ENCODE assay signal across 9 mouse cellular contexts in the genomic region with DNA sequence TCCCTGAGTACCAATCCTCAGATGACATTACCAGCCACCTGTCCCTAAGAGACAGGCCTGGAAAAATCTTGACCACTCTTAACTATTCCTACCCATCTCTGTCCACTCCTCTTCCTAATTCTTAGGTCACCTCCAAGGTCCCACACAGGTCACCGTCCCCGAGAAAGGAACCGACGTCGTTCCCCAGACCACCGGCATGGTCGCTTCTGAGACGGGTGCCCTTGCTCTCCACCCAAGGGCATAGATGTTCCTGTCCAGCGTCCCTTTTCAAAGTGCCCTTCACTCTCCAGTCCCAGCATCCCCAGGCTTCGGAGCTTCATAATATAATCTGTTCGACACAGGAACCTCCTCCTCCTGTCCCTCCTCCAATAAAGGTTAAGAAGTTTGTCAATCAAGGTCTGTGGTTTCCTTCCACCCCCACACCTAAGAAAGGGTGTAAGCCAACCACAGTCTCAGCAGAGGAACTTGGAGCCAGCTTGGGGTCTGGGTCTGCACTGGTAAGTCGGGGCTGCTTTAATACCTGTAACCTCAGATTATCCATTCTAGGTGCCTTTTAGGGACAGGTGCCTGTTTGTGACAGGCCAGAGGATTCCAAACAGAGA. TPM values are rescaled to one million over a fixed set of nuclear protein-coding genes. Genes with fewer than 3 reads are reported as not detected.
A peak's percentile ranks its signal among the peaks of the same experiment; 100 is the strongest.
DNase-seq lines count a peak whose midpoint lies in the region; ATAC-seq lines count a peak whose summit lies in the region.
"Had no signal": no experiment of that assay in that cellular context is flagged by ENCODE, and none has a peak within 500 bp of the region (broad histone marks: within the 10 kb centered on the region; RNA-seq: fewer than 3 reads in every experiment).

Gene Igflr1 (plus strand): TSS at position 458 of the 602 bp plus-strand sequence.

- H3K9ac ChIP-seq in hindbrain, embryonic 11.5 days (ENCODE audit: low read depth, low read length), result no peak within 1 kb of the TSS
- no peak within 1 kb of the TSS for H3K9ac ChIP-seq in limb, embryonic 15.5 days

- no peak for ATAC-seq in hindbrain, embryonic 11.5 days (ENCODE audit: low FRiP score)
- ATAC-seq in limb, embryonic 15.5 days (ENCODE audit: insufficient number of reproducible peaks, low FRiP score, low TSS enrichment, low read depth), result no peak

- H3K4me3 ChIP-seq in hindbrain, embryonic 10.5 days, result peak within 1 kb of the TSS; percentile 80
- H3K4me3 ChIP-seq in hindbrain, embryonic 11.5 days (ENCODE audit: low read depth, low read length), result no peak within 1 kb of the TSS
- H3K4me3 ChIP-seq in embryonic facial prominence, embryonic 10.5 days, result peak within 1 kb of the TSS; percentile 84
- H3K4me3 ChIP-seq in limb, embryonic 15.5 days, result peak within 1 kb of the TSS; percentile 68; the same call in 1 of the 2 replicates

- no peak for DNase-seq in hindbrain, embryonic 10.5 days (ENCODE audit: low spot score)
- no peak for DNase-seq in hindbrain, embryonic 11.5 days (ENCODE audit: low spot score)
- DNase-seq in CD4-positive, CD25-positive, alpha-beta regulatory T cell, adult 2 months (ENCODE audit: low read depth, low spot score), result peak; percentile 70
- DNase-seq in embryonic facial prominence, embryonic 10.5 days (ENCODE audit: low spot score), result no peak
- DNase-seq in urinary bladder, postnatal 36 days (ENCODE audit: low spot score in 2 of 2), result no peak
- no peak for DNase-seq in natural killer cell, adult 2 months (ENCODE audit: low spot score in 2 of 2)
- no peak for DNase-seq in gastrocnemius, postnatal 10 days
- DNase-seq: kidney, adult 11 months had no signal

- H3K27ac ChIP-seq in hindbrain, embryonic 10.5 days, result no peak within 1 kb of the TSS
- no peak within 1 kb of the TSS for H3K27ac ChIP-seq in hindbrain, embryonic 11.5 days (ENCODE audit: low read depth, low read length)
- no peak within 1 kb of the TSS for H3K27ac ChIP-seq in embryonic facial prominence, embryonic 10.5 days (replicated peaks)
- no peak within 1 kb of the TSS for H3K27ac ChIP-seq in limb, embryonic 15.5 days

- no peaks in the 10 kb centered on the region for H3K9me3 ChIP-seq in hindbrain, embryonic 10.5 days
- no peaks in the 10 kb centered on the region for H3K9me3 ChIP-seq in hindbrain, embryonic 11.5 days (ENCODE audit: control insufficient read depth, low read length)
- H3K9me3 ChIP-seq in embryonic facial prominence, embryonic 10.5 days, result no peaks in the 10 kb centered on the region
- H3K9me3 ChIP-seq in limb, embryonic 15.5 days, result no peaks in the 10 kb centered on the region

- H3K36me3 ChIP-seq in hindbrain, embryonic 10.5 days, result peaks cover 59% of the 10 kb centered on the region
- 0 out of 2 replicates have a peak, but pooled peaks cover 2% of the 10 kb centered on the region for H3K36me3 ChIP-seq in hindbrain, embryonic 11.5 days (ENCODE audit: control insufficient read depth, insufficient read depth, low read length)
- peaks cover 61% of the 10 kb centered on the region for H3K36me3 ChIP-seq in embryonic facial prominence, embryonic 10.5 days (replicated peaks)
- peaks cover 51% of the 10 kb centered on the region for H3K36me3 ChIP-seq in limb, embryonic 15.5 days

- no peaks in the 10 kb centered on the region for H3K27me3 ChIP-seq in hindbrain, embryonic 10.5 days (ENCODE audit: insufficient read depth, poor library complexity, severe bottlenecking)
- H3K27me3 ChIP-seq in hindbrain, embryonic 11.5 days (ENCODE audit: control insufficient read depth, insufficient read depth, low read length), result no peaks in the 10 kb centered on the region
- no peaks in the 10 kb centered on the region for H3K27me3 ChIP-seq in embryonic facial prominence, embryonic 10.5 days (replicated peaks; ENCODE audit: low read depth, poor library complexity, severe bottlenecking)
- H3K27me3 ChIP-seq in limb, embryonic 15.5 days, result no peaks in the 10 kb centered on the region

- 95% methylated on average over 12 of the region's 12 CpGs for WGBS in hindbrain, embryonic 10.5 days
- 95% methylated on average over 12 of the region's 12 CpGs for WGBS in hindbrain, embryonic 11.5 days
- WGBS in embryonic facial prominence, embryonic 10.5 days, result 94% methylated on average over 12 of the region's 12 CpGs
- WGBS in limb, embryonic 15.5 days, result 92% methylated on average over 12 of the region's 12 CpGs

- H3K4me1 ChIP-seq in hindbrain, embryonic 10.5 days (replicated peaks), result peaks cover 18% of the 10 kb centered on the region
- H3K4me1 ChIP-seq in hindbrain, embryonic 11.5 days (replicated peaks; ENCODE audit: control insufficient read depth, insufficient read depth, low read length), result no peaks in the 10 kb centered on the region
- H3K4me1 ChIP-seq in embryonic facial prominence, embryonic 10.5 days, result peaks cover 20% of the 10 kb centered on the region
- H3K4me1 ChIP-seq in limb, embryonic 15.5 days, result peaks cover 7% of the 10 kb centered on the region

- no peak within 1 kb of the TSS for H3K4me2 ChIP-seq in hindbrain, embryonic 11.5 days (replicated peaks; ENCODE audit: low read depth, low read length)
- H3K4me2 ChIP-seq in limb, embryonic 15.5 days, result no peak within 1 kb of the TSS

RNA-seq across cellular contexts. Expression of gene Igflr1, which starts in this region (rescaled TPM):
- 6.2 and 6.7 TPM in 2 replicates for polyA plus RNA-seq in hindbrain, embryonic 10.5 days (2016; fragmentation: Nextera tagmentation; extraction: Ambion mirVana)
- 3.0 and 3.6 TPM in 2 replicates for polyA plus RNA-seq in hindbrain, embryonic 11.5 days (2014; fragmentation: Nextera tagmentation; extraction: Ambion mirVana)
- polyA plus RNA-seq in embryonic facial prominence, embryonic 10.5 days (2016; fragmentation: Nextera tagmentation; extraction: Ambion mirVana), result 2.8 and 4.6 TPM in 2 replicates
- 3.0 and 3.5 TPM in 2 replicates for polyA plus RNA-seq in limb, embryonic 15.5 days (2015; fragmentation: Nextera tagmentation; extraction: Ambion mirVana)
- 1 to 10 TPM; 1.4 to 2.3 TPM for total RNA-seq in gastrocnemius, postnatal 10 days (2021)
